Mouse (Mus musculus): Measurements from ENCODE around the gene Adarb2. TPM values are rescaled to one million over a fixed set of nuclear protein-coding genes. Genes with fewer than 3 reads are reported as not detected.

Adarb2 gene
- polyA plus RNA-seq, 1 experiment from 2014 or later: 0.07 TPM

GRCm38 (mm10) chr13:8316347-8317141, 113.9 kb downstream of the Adarb2 start:
- no peaks in the 10 kb centered on the region for H3K9me3 ChIP-seq (replicated peaks)
- H3K4me1 ChIP-seq (replicated peaks): no peaks in the 10 kb centered on the region
- H3K27me3 ChIP-seq: no peaks in the 10 kb centered on the region
- H3K4me3 ChIP-seq (replicated peaks): no peak overlapping the region
- no peak for ATAC-seq (ENCODE audit: insufficient read depth)
- 37% methylated on average over 5 of the region's 5 CpGs for WGBS (ENCODE audit: insufficient replicate concordance)
- H3K27ac ChIP-seq (replicated peaks): no peak overlapping the region
- H3K4me2 ChIP-seq: no peak overlapping the region
- H3K9ac ChIP-seq: no peak overlapping the region
- no peaks in the 10 kb centered on the region for H3K36me3 ChIP-seq (replicated peaks)

- Histone ChIP-seq H3K9me3 (replicated peaks) (no peaks in the 10 kb centered on the region), H3K9ac (no peak overlapping the region), H3K36me3 (replicated peaks) (no peaks in the 10 kb centered on the region), H3K27ac (replicated peaks) (no peak overlapping the region), H3K27me3 (no peaks in the 10 kb centered on the region), H3K4me2 (no peak overlapping the region), H3K4me1 (replicated peaks) (no peaks in the 10 kb centered on the region), H3K4me3 (replicated peaks) (no peak overlapping the region)
- WGBS (ENCODE audit: insufficient replicate concordance): 43% methylated on average over 7 of the region's 7 CpGs
- no peak for ATAC-seq (ENCODE audit: insufficient read depth)
Measured at GRCm38 (mm10) chr13:8333589-8334455, 131.2 kb downstream of the Adarb2 start.

GRCm38 (mm10) chr13:8334580-8334979, 131.9 kb downstream of the Adarb2 start:
- Histone ChIP-seq H3K4me1 (replicated peaks) (no peaks in the 10 kb centered on the region), H3K9ac (no peak overlapping the region), H3K27ac (replicated peaks) (no peak overlapping the region), H3K4me2 (no peak overlapping the region), H3K27me3 (no peaks in the 10 kb centered on the region), H3K36me3 (replicated peaks) (no peaks in the 10 kb centered on the region), H3K9me3 (replicated peaks) (no peaks in the 10 kb centered on the region), H3K4me3 (replicated peaks) (no peak overlapping the region)
- 48% methylated on average over 4 of the region's 4 CpGs for WGBS (ENCODE audit: insufficient replicate concordance)
- ATAC-seq (ENCODE audit: insufficient read depth): no peak

- WGBS (ENCODE audit: insufficient replicate concordance): 61% methylated on average over 5 of the region's 5 CpGs
- Histone ChIP-seq H3K4me1 (replicated peaks) (no peaks in the 10 kb centered on the region), H3K9me3 (replicated peaks) (no peaks in the 10 kb centered on the region), H3K4me3 (replicated peaks) (no peak overlapping the region), H3K27ac (replicated peaks) (no peak overlapping the region), H3K4me2 (no peak overlapping the region), H3K36me3 (replicated peaks) (no peaks in the 10 kb centered on the region), H3K9ac (no peak overlapping the region), H3K27me3 (no peaks in the 10 kb centered on the region)
- ATAC-seq (ENCODE audit: insufficient read depth): no peak
Measured at GRCm38 (mm10) chr13:8341086-8341807, 138.6 kb downstream of the Adarb2 start.

- no peaks in the 10 kb centered on the region for H3K9me3 ChIP-seq (replicated peaks)
- no peak overlapping the region for H3K4me2 ChIP-seq
- no peak overlapping the region for H3K27ac ChIP-seq (replicated peaks)
- ATAC-seq (ENCODE audit: insufficient read depth): no peak
- H3K27me3 ChIP-seq: no peaks in the 10 kb centered on the region
- no peak overlapping the region for H3K4me3 ChIP-seq (replicated peaks)
- WGBS (ENCODE audit: insufficient replicate concordance): 71% methylated on average over 7 of the region's 7 CpGs
- no peaks in the 10 kb centered on the region for H3K36me3 ChIP-seq (replicated peaks)
- no peaks in the 10 kb centered on the region for H3K4me1 ChIP-seq (replicated peaks)
- H3K9ac ChIP-seq: no peak overlapping the region
Measured at GRCm38 (mm10) chr13:8347147-8347546, 144.5 kb downstream of the Adarb2 start.

GRCm38 (mm10) chr13:8352341-8352740, 149.7 kb downstream of the Adarb2 start:
- H3K27me3 ChIP-seq: no peaks in the 10 kb centered on the region
- no peak overlapping the region for H3K9ac ChIP-seq
- ATAC-seq (ENCODE audit: insufficient read depth): no peak
- no peak overlapping the region for H3K4me3 ChIP-seq (replicated peaks)
- no peak overlapping the region for H3K4me2 ChIP-seq
- H3K9me3 ChIP-seq (replicated peaks): no peaks in the 10 kb centered on the region
- no peak overlapping the region for H3K27ac ChIP-seq (replicated peaks)
- H3K4me1 ChIP-seq (replicated peaks): no peaks in the 10 kb centered on the region
- H3K36me3 ChIP-seq (replicated peaks): no peaks in the 10 kb centered on the region

GRCm38 (mm10) chr13:8352952-8353351, 150.3 kb downstream of the Adarb2 start:
- Histone ChIP-seq H3K27me3 (no peaks in the 10 kb centered on the region), H3K4me3 (replicated peaks) (no peak overlapping the region), H3K4me2 (no peak overlapping the region), H3K4me1 (replicated peaks) (no peaks in the 10 kb centered on the region), H3K9me3 (replicated peaks) (no peaks in the 10 kb centered on the region), H3K9ac (no peak overlapping the region), H3K36me3 (replicated peaks) (no peaks in the 10 kb centered on the region), H3K27ac (replicated peaks) (no peak overlapping the region)
- ATAC-seq (ENCODE audit: insufficient read depth): no peak

GRCm38 (mm10) chr13:8365523-8365922, 162.9 kb downstream of the Adarb2 start:
- no peak for ATAC-seq (ENCODE audit: insufficient read depth)
- H3K4me2 ChIP-seq: no peak overlapping the region
- WGBS (ENCODE audit: insufficient replicate concordance): 65% methylated on average over 1 of the region's 1 CpGs

GRCm38 (mm10) chr13:8366087-8366486, 163.4 kb downstream of the Adarb2 start:
- 59% methylated on average over 4 of the region's 4 CpGs for WGBS (ENCODE audit: insufficient replicate concordance)
- H3K27me3 ChIP-seq: no peaks in the 10 kb centered on the region
- H3K9me3 ChIP-seq (replicated peaks): no peaks in the 10 kb centered on the region
- no peak overlapping the region for H3K4me2 ChIP-seq
- no peak overlapping the region for H3K4me3 ChIP-seq (replicated peaks)
- H3K36me3 ChIP-seq (replicated peaks): no peaks in the 10 kb centered on the region
- no peak for ATAC-seq (ENCODE audit: insufficient read depth)
- H3K27ac ChIP-seq (replicated peaks): no peak overlapping the region
- no peaks in the 10 kb centered on the region for H3K4me1 ChIP-seq (replicated peaks)
- H3K9ac ChIP-seq: no peak overlapping the region

More at GRCm38 (mm10) chr13:8365523-8365922, 162.9 kb downstream of the Adarb2 start:
- Histone ChIP-seq H3K27ac (replicated peaks) (no peak overlapping the region), H3K4me1 (replicated peaks) (no peaks in the 10 kb centered on the region), H3K27me3 (no peaks in the 10 kb centered on the region), H3K36me3 (replicated peaks) (no peaks in the 10 kb centered on the region), H3K4me3 (replicated peaks) (no peak overlapping the region), H3K9me3 (replicated peaks) (no peaks in the 10 kb centered on the region), H3K9ac (no peak overlapping the region)

GRCm38 (mm10) chr13:8369868-8370387, 167.3 kb downstream of the Adarb2 start:
- no peak overlapping the region for H3K4me3 ChIP-seq (replicated peaks)
- 68% methylated on average over 7 of the region's 7 CpGs for WGBS (ENCODE audit: insufficient replicate concordance)
- no peaks in the 10 kb centered on the region for H3K4me1 ChIP-seq (replicated peaks)
- H3K9me3 ChIP-seq (replicated peaks): no peaks in the 10 kb centered on the region
- no peaks in the 10 kb centered on the region for H3K27me3 ChIP-seq
- H3K4me2 ChIP-seq: no peak overlapping the region
- ATAC-seq (ENCODE audit: insufficient read depth): no peak
- no peak overlapping the region for H3K27ac ChIP-seq (replicated peaks)
- H3K36me3 ChIP-seq (replicated peaks): no peaks in the 10 kb centered on the region
- H3K9ac ChIP-seq: no peak overlapping the region

- Histone ChIP-seq H3K36me3 (replicated peaks) (no peaks in the 10 kb centered on the region), H3K4me2 (no peak overlapping the region), H3K4me3 (replicated peaks) (no peak overlapping the region), H3K9ac (no peak overlapping the region), H3K9me3 (replicated peaks) (no peaks in the 10 kb centered on the region), H3K27me3 (no peaks in the 10 kb centered on the region), H3K27ac (replicated peaks) (no peak overlapping the region), H3K4me1 (replicated peaks) (no peaks in the 10 kb centered on the region)
- ATAC-seq (ENCODE audit: insufficient read depth): no peak
- whole genome bisulfite sequencing (ENCODE audit: insufficient replicate concordance): 29% methylated on average over 1 of the region's 1 CpGs
Measured at GRCm38 (mm10) chr13:8388541-8388940, 185.9 kb downstream of the Adarb2 start.

Measured in liver, embryonic 15.5 days (tissue).